Mouse (Mus musculus) cerebellum, postnatal 25 days (tissue): ENCODE data around the gene Krtap24-1.
A peak's percentile ranks its signal among the peaks of the same experiment; 100 is the strongest.

Experiments used
- DNase-seq, 2 experiments: peaks; one replicate each; pipeline ENCODE4 v3.0.0; 2021; ENCODE audit warnings: mixed read lengths in 2 of 2

The Krtap24-1 gene

GRCm38 (mm10) chr16:88611922-88612321 is at the start of gene Krtap24-1:
TSS of gene Krtap24-1 (minus strand) at chr16:88612279.
- DNase-seq = no peak

GRCm38 (mm10) chr16:88657426-88657825 is 45.3 kb upstream of the Krtap24-1 start:
- no peak for DNase-seq

- DNase-seq = no peak
Measured at GRCm38 (mm10) chr16:88651952-88652351, 39.9 kb upstream of the Krtap24-1 start.

GRCm38 (mm10) chr16:88651082-88651481 is 39.0 kb upstream of the Krtap24-1 start:
- DNase-seq = no peak

- no peak for DNase-seq
Measured at GRCm38 (mm10) chr16:88647358-88647846, 35.3 kb upstream of the Krtap24-1 start, which contains the start of gene Krtap26-1. TSS of gene Krtap26-1 (minus strand) at chr16:88647796.

GRCm38 (mm10) chr16:88646366-88647111 is 34.5 kb upstream of the Krtap24-1 start:
- no peak for DNase-seq

- DNase-seq = no peak
Measured at GRCm38 (mm10) chr16:88640053-88640452, 28.0 kb upstream of the Krtap24-1 start.

- DNase-seq = peak in 1 of 2 experiments; percentile 11
Measured at GRCm38 (mm10) chr16:88635142-88635541, 23.1 kb upstream of the Krtap24-1 start.

GRCm38 (mm10) chr16:88631474-88631873 is 19.4 kb upstream of the Krtap24-1 start:
- no peak for DNase-seq

GRCm38 (mm10) chr16:88627566-88627965 is 15.5 kb upstream of the Krtap24-1 start, which contains the start of gene 2310079G19Rik:
TSS of gene 2310079G19Rik (minus strand) at chr16:88627666.
- DNase-seq = no peak

- no peak for DNase-seq
Measured at GRCm38 (mm10) chr16:88612712-88613111, 633 bp upstream of the Krtap24-1 start.

GRCm38 (mm10) chr16:88604570-88604969 is 7.5 kb downstream of the Krtap24-1 start:
- no peak for DNase-seq

- no peak for DNase-seq
Measured at GRCm38 (mm10) chr16:88602464-88602863, 9.6 kb downstream of the Krtap24-1 start.

- no peak for DNase-seq
Measured at GRCm38 (mm10) chr16:88600303-88600702, 11.8 kb downstream of the Krtap24-1 start.

- DNase-seq = no peak
Measured at GRCm38 (mm10) chr16:88599504-88600237, 12.4 kb downstream of the Krtap24-1 start.

- no peak for DNase-seq
Measured at GRCm38 (mm10) chr16:88592758-88593157, 19.3 kb downstream of the Krtap24-1 start.

GRCm38 (mm10) chr16:88583338-88583737 is 28.7 kb downstream of the Krtap24-1 start:
- DNase-seq = no peak

GRCm38 (mm10) chr16:88575885-88576679 is 36.0 kb downstream of the Krtap24-1 start:
- DNase-seq = no peak

GRCm38 (mm10) chr16:88572904-88573404 is 39.1 kb downstream of the Krtap24-1 start:
- DNase-seq = no peak

GRCm38 (mm10) chr16:88570136-88570535 is 41.9 kb downstream of the Krtap24-1 start:
- no peak for DNase-seq

- DNase-seq = no peak
Measured at GRCm38 (mm10) chr16:88569732-88570131, 42.3 kb downstream of the Krtap24-1 start.

- DNase-seq = no peak
Measured at GRCm38 (mm10) chr16:88569096-88569495, 43.0 kb downstream of the Krtap24-1 start.
